Mouse (Mus musculus) erythroblast, adult 5-6 weeks (primary cell): Measurements from ENCODE around the gene Hspa4l. TPM values are rescaled to one million over a fixed set of nuclear protein-coding genes. Genes with fewer than 3 reads are reported as not detected.

ENCODE experiments used
- ATAC-seq: replicated peaks from 2 replicates; pipeline ENCODE4 v1.8.0; 2016; ENCODE audit warnings: moderate number of reproducible peaks, mild to moderate bottlenecking, moderate TSS enrichment, inconsistent platforms; ENCODE audit not compliant: poor library complexity, low FRiP score, severe bottlenecking
- total RNA-seq, 2 experiments: library from RNA; stranded (forward) in 1 of 2; stranded (reverse) in 1 of 2; fragments of 150-400 nt in 1 of 2; fragments of 200-764, 138-1000 nt in 1 of 2; gene quantifications; 2 replicates each; pipeline versions ENCODE4 v1.2.3 to v1.2.4; 2015 to 2017; ENCODE audit warnings: low replicate concordance in 2 of 2

Gene Hspa4l
- total RNA-seq (2015; ENCODE audit: low replicate concordance) (13.8 and 30.7 TPM in 2 replicates), total RNA-seq (2017; ENCODE audit: low replicate concordance) (39.0 and 69.1 TPM in 2 replicates)

- ATAC-seq: no peak
These were observed at the start of gene Hspa4l for GRCm38 (mm10) chr3:40744024-40744835. Gene Hspa4l, plus strand, starts transcription at chr3:40744495.

- ATAC-seq: no peak
These were observed 49.1 kb upstream of the Hspa4l start for GRCm38 (mm10) chr3:40695162-40695561.

GRCm38 (mm10) chr3:40698834-40699233 lies 45.5 kb upstream of the Hspa4l start:
- no peak for ATAC-seq

- ATAC-seq: no peak
These were observed 39.4 kb upstream of the Hspa4l start for GRCm38 (mm10) chr3:40704816-40705430.

- ATAC-seq: no peak
These were observed 35.6 kb upstream of the Hspa4l start, which contains the start of gene Slc25a31 for GRCm38 (mm10) chr3:40708655-40709054. Gene Slc25a31, plus strand, starts transcription at chr3:40708855.

GRCm38 (mm10) chr3:40716056-40716455 lies 28.2 kb upstream of the Hspa4l start:
- ATAC-seq: no peak

GRCm38 (mm10) chr3:40719022-40719421 lies 25.3 kb upstream of the Hspa4l start:
- no peak for ATAC-seq

GRCm38 (mm10) chr3:40738381-40738912 lies 5.8 kb upstream of the Hspa4l start:
- no peak for ATAC-seq

GRCm38 (mm10) chr3:40744836-40745660 lies 753 bp downstream of the Hspa4l start:
- peak; percentile 86 for ATAC-seq

GRCm38 (mm10) chr3:40745661-40746547 lies 1.6 kb downstream of the Hspa4l start:
- ATAC-seq: peak; percentile 48

- ATAC-seq: no peak
These were observed 16.5 kb downstream of the Hspa4l start for GRCm38 (mm10) chr3:40760746-40761145.

GRCm38 (mm10) chr3:40761312-40761711 lies 17.0 kb downstream of the Hspa4l start:
- no peak for ATAC-seq

- ATAC-seq: no peak
These were observed 49.5 kb downstream of the Hspa4l start for GRCm38 (mm10) chr3:40793783-40794182.

GRCm38 (mm10) chr3:40798054-40798453 lies 53.8 kb downstream of the Hspa4l start:
- no peak for ATAC-seq

- peak; percentile 81 for ATAC-seq
These were observed 54.2 kb downstream of the Hspa4l start for GRCm38 (mm10) chr3:40798500-40798899.

GRCm38 (mm10) chr3:40799530-40800372 lies 55.5 kb downstream of the Hspa4l start, which contains the start of gene Plk4:
Gene Plk4, plus strand, starts transcription at chr3:40800019.
- peak; percentile 89 for ATAC-seq

- peak; percentile 67 for ATAC-seq
These were observed 56.1 kb downstream of the Hspa4l start for GRCm38 (mm10) chr3:40800373-40800823.

GRCm38 (mm10) chr3:40806871-40807270 lies 62.6 kb downstream of the Hspa4l start:
- ATAC-seq: no peak
